Mouse (Mus musculus): ENCODE results near the gene Dnajc30. TPM values are rescaled to one million over a fixed set of nuclear protein-coding genes. Genes with fewer than 3 reads are reported as not detected.

The Dnajc30 gene
- polyA plus RNA-seq, 1 experiment, result 46.6 TPM

- H3K27ac ChIP-seq (ENCODE audit: insufficient read depth, low read length), result no peak overlapping the region
- H3K4me3 ChIP-seq (replicated peaks; ENCODE audit: insufficient read depth, low read depth, low read length), result no peak overlapping the region
- no peak for DNase-seq
- H3K4me1 ChIP-seq (ENCODE audit: control insufficient read depth, insufficient read depth, low read length), result no peaks in the 10 kb centered on the region
- WGBS, result 86% methylated on average over 8 of the region's 8 CpGs
- no peaks in the 10 kb centered on the region for H3K27me3 ChIP-seq (ENCODE audit: control insufficient read depth, insufficient read depth, low read length)
- TF ChIP-seq POLR2A (IDR thresholded peaks at IDR 0.05; ENCODE audit: borderline replicate concordance, insufficient read depth, low read length), result no peak
- no peak for TF ChIP-seq CTCF (IDR thresholded peaks at IDR 0.05; ENCODE audit: borderline replicate concordance, insufficient read depth, low read depth, low read length)
These were observed 51.2 kb downstream of the Dnajc30 start for GRCm38 (mm10) chr5:135115241-135115640.

Other genes with a start within 250 kb of the Dnajc30 start
- gene Tmem270, start 157.5 kb upstream of the Dnajc30 start, polyA plus RNA-seq (2012; rRNA removed), result not detected in 2 replicates
- gene Cldn13, start 148.7 kb upstream of the Dnajc30 start, polyA plus RNA-seq (2012; rRNA removed), result not detected in 2 replicates
- 9.5 and 10.9 TPM in 2 replicates for gene Mettl27, start 131.8 kb upstream of the Dnajc30 start, polyA plus RNA-seq (2012; rRNA removed)
- 0.07 TPM in 1 of 2 replicates, not detected in the other for gene Cldn4, start 117.3 kb upstream of the Dnajc30 start, polyA plus RNA-seq (2012; rRNA removed)
- 0.52 and 0.67 TPM in 2 replicates for gene Cldn3, start 78.0 kb upstream of the Dnajc30 start, polyA plus RNA-seq (2012; rRNA removed)
- gene Abhd11, start 55.0 kb upstream of the Dnajc30 start, polyA plus RNA-seq (2012; rRNA removed), result 59.0 and 65.1 TPM in 2 replicates
- 12.1 and 12.4 TPM in 2 replicates for gene Stx1a, start 40.7 kb upstream of the Dnajc30 start, polyA plus RNA-seq (2012; rRNA removed)
- gene Bud23, start 757 bp downstream of the Dnajc30 start, polyA plus RNA-seq (2012; rRNA removed), result 69.2 and 72.8 TPM in 2 replicates
- gene Vps37d, start 14.1 kb downstream of the Dnajc30 start, polyA plus RNA-seq (2012; rRNA removed), result 17.7 and 19.8 TPM in 2 replicates
- 2.0 TPM in 2 replicates for gene Mlxipl, start 25.7 kb downstream of the Dnajc30 start, polyA plus RNA-seq (2012; rRNA removed)
- gene Tbl2, start 85.5 kb downstream of the Dnajc30 start, polyA plus RNA-seq (2012; rRNA removed), result 17.6 and 18.5 TPM in 2 replicates
- gene Bcl7b, start 104.1 kb downstream of the Dnajc30 start, polyA plus RNA-seq (2012; rRNA removed), result 64.4 TPM in 2 replicates
- gene Baz1b, start 123.1 kb downstream of the Dnajc30 start, polyA plus RNA-seq (2012; rRNA removed), result 75.3 and 77.4 TPM in 2 replicates
- gene Fzd9, start 187.0 kb downstream of the Dnajc30 start, polyA plus RNA-seq (2012; rRNA removed), result 8.5 and 10.1 TPM in 2 replicates